Mouse (Mus musculus) urinary bladder, postnatal 10 days (tissue): ENCODE data around the gene Slc6a16.

Experiments
- DNase-seq: peaks from one replicate; pipeline ENCODE4 v3.0.0; 2022; ENCODE audit warnings: low spot score

Slc6a16 gene

GRCm38 (mm10) chr7:45240633-45241388 is at the start of gene Slc6a16:
TSS of gene Slc6a16 (plus strand) at chr7:45241085.
- DNase-seq = no peak

GRCm38 (mm10) chr7:45191161-45191560 is 49.7 kb upstream of the Slc6a16 start:
- no peak for DNase-seq

GRCm38 (mm10) chr7:45191803-45192363 is 49.0 kb upstream of the Slc6a16 start:
- no peak for DNase-seq

- DNase-seq = no peak
Measured at GRCm38 (mm10) chr7:45192585-45193310, 48.1 kb upstream of the Slc6a16 start.

GRCm38 (mm10) chr7:45193406-45193805 is 47.5 kb upstream of the Slc6a16 start:
- DNase-seq = no peak

GRCm38 (mm10) chr7:45193871-45194785 is 46.8 kb upstream of the Slc6a16 start:
- DNase-seq = no peak

GRCm38 (mm10) chr7:45195341-45196175 is 45.3 kb upstream of the Slc6a16 start:
- DNase-seq = no peak

- DNase-seq = no peak
Measured at GRCm38 (mm10) chr7:45196176-45196535, 44.7 kb upstream of the Slc6a16 start.

GRCm38 (mm10) chr7:45196994-45197393 is 43.9 kb upstream of the Slc6a16 start:
- DNase-seq = no peak

- DNase-seq = no peak
Measured at GRCm38 (mm10) chr7:45198435-45198834, 42.5 kb upstream of the Slc6a16 start.

GRCm38 (mm10) chr7:45198961-45199360 is 41.9 kb upstream of the Slc6a16 start:
- DNase-seq = no peak

GRCm38 (mm10) chr7:45202654-45203053 is 38.2 kb upstream of the Slc6a16 start:
- no peak for DNase-seq

GRCm38 (mm10) chr7:45204380-45205143 is 36.3 kb upstream of the Slc6a16 start, which contains the start of gene Ccdc155:
TSS of gene Ccdc155 (minus strand) at chr7:45204892.
- peak; percentile 39 for DNase-seq

- DNase-seq = no peak
Measured at GRCm38 (mm10) chr7:45208260-45208659, 32.6 kb upstream of the Slc6a16 start.

GRCm38 (mm10) chr7:45211070-45211469 is 29.8 kb upstream of the Slc6a16 start:
- no peak for DNase-seq

- no peak for DNase-seq
Measured at GRCm38 (mm10) chr7:45211851-45212251, 29.0 kb upstream of the Slc6a16 start, which contains the start of gene Dkkl1. TSS of gene Dkkl1 (minus strand) at chr7:45212147.

- no peak for DNase-seq
Measured at GRCm38 (mm10) chr7:45212356-45212755, 28.5 kb upstream of the Slc6a16 start.

- no peak for DNase-seq
Measured at GRCm38 (mm10) chr7:45213708-45214107, 27.2 kb upstream of the Slc6a16 start.

GRCm38 (mm10) chr7:45215673-45216441 is 25.0 kb upstream of the Slc6a16 start, which contains the start of gene Tead2:
TSS of gene Tead2 (plus strand) at chr7:45215753.
- DNase-seq = no peak
